ENCODE assay signal across 21 mouse cellular contexts in the genomic region with DNA sequence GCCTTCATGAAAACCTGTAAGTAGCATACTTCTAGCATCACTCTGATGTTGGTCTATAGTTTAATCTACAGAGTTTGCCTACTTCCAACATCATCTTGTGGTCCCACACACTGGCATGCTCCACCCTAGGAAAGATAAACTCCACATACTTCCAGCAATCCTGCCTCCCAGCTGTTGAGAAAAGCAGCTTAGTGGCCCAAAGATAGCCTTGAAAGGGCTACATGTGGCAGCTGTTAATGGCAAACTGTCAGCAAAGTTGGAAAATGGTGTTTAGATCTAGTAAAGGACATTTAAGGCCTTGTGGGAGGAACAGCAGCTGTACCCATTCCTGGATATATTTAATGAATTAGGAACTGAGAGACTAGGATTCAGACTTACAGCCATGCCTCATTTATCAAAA.
A peak's percentile ranks its signal among the peaks of the same experiment; 100 is the strongest.
DNase-seq lines count a peak whose midpoint lies in the region; ATAC-seq and TF ChIP-seq lines count a peak whose summit lies in the region.
"Had no signal": no experiment of that assay in that cellular context is flagged by ENCODE, and none has a peak within 500 bp of the region (broad histone marks: within the 10 kb centered on the region; RNA-seq: fewer than 3 reads in every experiment).

No protein-coding gene starts in this region.

- H3K9me3 ChIP-seq in embryonic facial prominence, embryonic 14.5 days (ENCODE audit: control insufficient read depth, low read length): no peaks in the 10 kb centered on the region
- no peaks in the 10 kb centered on the region for H3K9me3 ChIP-seq in embryonic facial prominence, embryonic 10.5 days
- H3K9me3 ChIP-seq: G1E had no signal

- H3K4me1 ChIP-seq in embryonic facial prominence, embryonic 14.5 days (ENCODE audit: control insufficient read depth, insufficient read depth, low read length): no peaks in the 10 kb centered on the region
- H3K4me1 ChIP-seq in embryonic facial prominence, embryonic 10.5 days: no peaks in the 10 kb centered on the region

- no peak overlapping the region for H3K4me2 ChIP-seq in embryonic facial prominence, embryonic 14.5 days (ENCODE audit: low read depth, low read length)
- no peak overlapping the region for H3K4me2 ChIP-seq in myocyte (ENCODE audit: low read depth)

- no peaks in the 10 kb centered on the region for H3K36me3 ChIP-seq in embryonic facial prominence, embryonic 14.5 days (ENCODE audit: control insufficient read depth, insufficient read depth, low read length)
- H3K36me3 ChIP-seq in embryonic facial prominence, embryonic 10.5 days (replicated peaks): no peaks in the 10 kb centered on the region
- H3K36me3 ChIP-seq in myocyte (ENCODE audit: control insufficient read depth, insufficient read depth): no peaks in the 10 kb centered on the region
- H3K36me3 ChIP-seq: G1E had no signal

- TF ChIP-seq POLR2A in myocyte (IDR thresholded peaks at IDR 0.05; ENCODE audit: insufficient read length, low read depth): no peak

- no peaks in the 10 kb centered on the region for H3K79me2 ChIP-seq in myocyte (ENCODE audit: control insufficient read depth, insufficient read depth)

- H3K27me3 ChIP-seq in embryonic facial prominence, embryonic 14.5 days (replicated peaks; ENCODE audit: control insufficient read depth, insufficient read depth, low read length): no peaks in the 10 kb centered on the region
- no peaks in the 10 kb centered on the region for H3K27me3 ChIP-seq in embryonic facial prominence, embryonic 10.5 days (replicated peaks; ENCODE audit: low read depth, poor library complexity, severe bottlenecking)
- H3K27me3 ChIP-seq in myocyte (ENCODE audit: control insufficient read depth, insufficient read depth, insufficient read length): no peaks in the 10 kb centered on the region
- H3K27me3 ChIP-seq: CH12.LX, Patski had no signal

- no peak overlapping the region for H3K9ac ChIP-seq in embryonic facial prominence, embryonic 14.5 days (ENCODE audit: low read depth, low read length)

- H3K27ac ChIP-seq in embryonic facial prominence, embryonic 14.5 days (replicated peaks; ENCODE audit: low read depth, low read length): no peak overlapping the region
- no peak overlapping the region for H3K27ac ChIP-seq in embryonic facial prominence, embryonic 10.5 days (replicated peaks)

- no peak overlapping the region for H3ac ChIP-seq in myocyte (ENCODE audit: control insufficient read depth, insufficient read length)

- H3K4me3 ChIP-seq in embryonic facial prominence, embryonic 14.5 days (ENCODE audit: low read depth, low read length): no peak overlapping the region
- no peak overlapping the region for H3K4me3 ChIP-seq in embryonic facial prominence, embryonic 10.5 days
- no peak overlapping the region for H3K4me3 ChIP-seq in myocyte

- intact Hi-C loops in heart, postnatal 10 days (cut with DNase I): no loop called here

- DNase-seq in embryonic facial prominence, embryonic 14.5 days (ENCODE audit: low spot score): peak; percentile 60
- no peak for DNase-seq in embryonic facial prominence, embryonic 10.5 days (ENCODE audit: low spot score)
- peak; percentile 55 for DNase-seq in heart, adult 11 months
- no peak for DNase-seq in heart, postnatal 10 days
- DNase-seq in ovary, adult 18-20 months (ENCODE audit: low spot score): no peak
- DNase-seq: adrenal gland, adult 2 months; adrenal gland, adult 8-10 months; adrenal gland, postnatal 10 days; adrenal gland, postnatal 14 days; adrenal gland, postnatal 25 days; adrenal gland, postnatal 36 days; B cell, adult 2 months; cerebellum, adult 11 months; cerebellum, adult 11-12 months; cerebellum, adult 18-20 months had no signal

- peak; percentile 33; the same call in 1 of the 2 replicates for ATAC-seq in embryonic facial prominence, embryonic 14.5 days (ENCODE audit: low read depth)
- ATAC-seq: activated CD4-positive, CD25-positive, alpha-beta regulatory T cell, adult 4 months; CD4-positive, CD25-positive, alpha-beta regulatory T cell, adult 4 months; Patski had no signal

TF ChIP-seq in myocyte, 11 proteins besides CTCF, POLR2A, EP300 and RAD21:
- peak in 2 of 3 experiments; percentile 37 to 74 for TF ChIP-seq MYOG (IDR thresholded peaks at IDR 0.05; ENCODE audit: control insufficient read depth in 1 of 3, insufficient read depth in 1 of 3, insufficient read length in 2 of 3, low read depth in 2 of 3)
- TF ChIP-seq CEBPB (IDR thresholded peaks at IDR 0.05; ENCODE audit: insufficient read depth, poor library complexity, severe bottlenecking): no peak
- TF ChIP-seq MYOD1 (IDR thresholded peaks at IDR 0.05; ENCODE audit: control insufficient read depth in 1 of 3, insufficient read length in 2 of 3, low read depth in 2 of 3): peak; percentile 42 to 75 (median 63)
- TF ChIP-seq MAX (IDR thresholded peaks at IDR 0.05; ENCODE audit: low read depth): no peak
- no peak for TF ChIP-seq POLR2AphosphoS2 (IDR thresholded peaks at IDR 0.05; ENCODE audit: insufficient read length, low read depth)
- TF ChIP-seq TCF12 (IDR thresholded peaks at IDR 0.05; ENCODE audit: insufficient read depth, poor library complexity, severe bottlenecking): peak; percentile 69

Comparison
In these comparisons a context has a peak if more than half of its experiments do, and no peak if none do; other contexts are left out.
1. DNase-seq: peak in embryonic facial prominence, embryonic 14.5 days (single experiment) and heart, adult 11 months (single experiment); none in embryonic facial prominence, embryonic 10.5 days (single experiment), heart, postnatal 10 days (0 of 2) and ovary, adult 18-20 months (single experiment).